Mouse (Mus musculus): ENCODE data around the gene Vmn2r5.
"Not testable (repeated sequence)": the region's sequence is repeated elsewhere in the genome, so short reads cannot be mapped to it uniquely, and the experiment has no call there.

The Vmn2r5 gene

DNA sequence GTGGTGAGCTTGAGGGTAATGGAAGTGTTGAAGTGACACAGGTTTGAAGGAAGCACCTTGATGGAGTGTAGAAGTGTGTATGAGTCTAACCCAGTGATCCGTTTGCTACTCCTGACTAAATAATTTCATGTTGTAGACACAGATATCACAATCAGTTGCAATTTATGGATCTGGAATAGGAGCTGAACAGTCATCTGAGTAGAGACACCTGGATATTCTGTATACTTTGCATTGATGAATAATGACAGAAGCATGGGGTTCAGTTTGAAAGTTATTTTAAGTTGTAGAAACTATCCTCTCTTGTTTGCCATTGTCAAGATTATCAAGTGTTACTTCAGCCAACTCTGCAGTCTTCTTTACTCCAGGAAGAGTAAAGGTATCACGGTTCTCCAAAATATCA is at the start of gene Vmn2r5:
Gene Vmn2r5, minus strand, starts transcription at position 101 of the 400 bp plus-strand sequence.
- DNase-seq (ENCODE audit: low spot score in 2 of 2) = not testable (repeated sequence)

GRCm38 (mm10) chr3:64523585-64523984 is 13.9 kb upstream of the Vmn2r5 start:
- not testable (repeated sequence) for DNase-seq (ENCODE audit: low spot score in 2 of 2)

Measured in cerebellum, postnatal 4 days (tissue).